Mouse (Mus musculus): ENCODE measurements around the gene Eva1c.

The Eva1c gene

GRCm38 (mm10) chr16:90924606-90925370 lies 98.3 kb downstream of the Eva1c start:
- DNase-seq, result peak; percentile 63

GRCm38 (mm10) chr16:90925461-90925860 lies 98.9 kb downstream of the Eva1c start:
- DNase-seq, result peak; percentile 81

- DNase-seq, result no peak
These were observed 100.9 kb downstream of the Eva1c start for GRCm38 (mm10) chr16:90927446-90927845.

GRCm38 (mm10) chr16:90933534-90934176 lies 107.1 kb downstream of the Eva1c start:
- no peak for DNase-seq

GRCm38 (mm10) chr16:90934193-90934686 lies 107.7 kb downstream of the Eva1c start:
- DNase-seq, result peak; percentile 80

- DNase-seq, result peak; percentile 95
These were observed 108.3 kb downstream of the Eva1c start, which contains the start of gene Cfap298 for GRCm38 (mm10) chr16:90934687-90935328. TSS of gene Cfap298 (minus strand) at chr16:90935114.

- no peak for DNase-seq
These were observed 114.7 kb downstream of the Eva1c start for GRCm38 (mm10) chr16:90941246-90941645.

- no peak for DNase-seq
These were observed 120.5 kb downstream of the Eva1c start for GRCm38 (mm10) chr16:90946977-90947376.

- peak; percentile 38 for DNase-seq
These were observed 123.9 kb downstream of the Eva1c start for GRCm38 (mm10) chr16:90950354-90950963.

- DNase-seq, result no peak
These were observed 126.6 kb downstream of the Eva1c start for GRCm38 (mm10) chr16:90953147-90953546.

GRCm38 (mm10) chr16:90953770-90954169 lies 127.3 kb downstream of the Eva1c start:
- DNase-seq, result no peak

Measured in lung, postnatal 10 days (tissue).